Mouse (Mus musculus) adrenal gland, postnatal 4 days (tissue): Measurements from ENCODE around the gene Nelfb. TPM values are rescaled to one million over a fixed set of nuclear protein-coding genes. Genes with fewer than 3 reads are reported as not detected.

Source experiments
- DNase-seq, 2 experiments: peaks; one replicate each; pipeline ENCODE4 v3.0.0; 2021 to 2022; ENCODE audit warnings: low spot score in 2 of 2, mixed read lengths in 2 of 2
- total RNA-seq, 2 experiments: library from RNA; stranded (reverse); gene quantifications; 2 replicates each; pipeline ENCODE4 v1.2.3; 2021

The Nelfb gene
- total RNA-seq, 2 experiments from 2014 or later = 64.8 to 65.8 TPM

- no peak for DNase-seq
Measured at GRCm38 (mm10) chr2:25197946-25198345, 13.3 kb downstream of the Nelfb start.

DNA sequence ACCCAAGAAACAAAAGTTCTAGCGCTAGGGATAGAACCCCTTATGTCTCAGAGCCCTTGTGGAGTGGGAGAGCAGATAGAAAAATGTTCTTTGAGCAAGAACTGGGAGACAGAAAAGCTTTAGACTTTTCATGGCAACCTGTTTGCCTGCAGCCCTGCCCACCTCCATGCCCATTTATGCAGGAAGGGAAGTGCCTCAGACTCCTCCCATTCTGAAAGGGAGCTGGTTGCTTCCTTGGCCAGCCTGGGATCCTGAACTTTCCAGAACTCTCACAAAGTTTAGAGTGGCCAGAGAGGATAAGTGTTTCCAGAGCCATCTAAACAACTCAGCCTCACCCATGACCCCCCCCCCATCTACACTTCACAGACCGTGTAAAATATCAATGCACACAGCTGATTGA lies 14.1 kb downstream of the Nelfb start:
- DNase-seq = no peak

GRCm38 (mm10) chr2:25196172-25196954 lies 14.9 kb downstream of the Nelfb start, which contains the start of gene Tor4a:
Tor4a (minus strand) TSS chr2:25196886.
- DNase-seq = peak; percentile 46 to 76

DNA sequence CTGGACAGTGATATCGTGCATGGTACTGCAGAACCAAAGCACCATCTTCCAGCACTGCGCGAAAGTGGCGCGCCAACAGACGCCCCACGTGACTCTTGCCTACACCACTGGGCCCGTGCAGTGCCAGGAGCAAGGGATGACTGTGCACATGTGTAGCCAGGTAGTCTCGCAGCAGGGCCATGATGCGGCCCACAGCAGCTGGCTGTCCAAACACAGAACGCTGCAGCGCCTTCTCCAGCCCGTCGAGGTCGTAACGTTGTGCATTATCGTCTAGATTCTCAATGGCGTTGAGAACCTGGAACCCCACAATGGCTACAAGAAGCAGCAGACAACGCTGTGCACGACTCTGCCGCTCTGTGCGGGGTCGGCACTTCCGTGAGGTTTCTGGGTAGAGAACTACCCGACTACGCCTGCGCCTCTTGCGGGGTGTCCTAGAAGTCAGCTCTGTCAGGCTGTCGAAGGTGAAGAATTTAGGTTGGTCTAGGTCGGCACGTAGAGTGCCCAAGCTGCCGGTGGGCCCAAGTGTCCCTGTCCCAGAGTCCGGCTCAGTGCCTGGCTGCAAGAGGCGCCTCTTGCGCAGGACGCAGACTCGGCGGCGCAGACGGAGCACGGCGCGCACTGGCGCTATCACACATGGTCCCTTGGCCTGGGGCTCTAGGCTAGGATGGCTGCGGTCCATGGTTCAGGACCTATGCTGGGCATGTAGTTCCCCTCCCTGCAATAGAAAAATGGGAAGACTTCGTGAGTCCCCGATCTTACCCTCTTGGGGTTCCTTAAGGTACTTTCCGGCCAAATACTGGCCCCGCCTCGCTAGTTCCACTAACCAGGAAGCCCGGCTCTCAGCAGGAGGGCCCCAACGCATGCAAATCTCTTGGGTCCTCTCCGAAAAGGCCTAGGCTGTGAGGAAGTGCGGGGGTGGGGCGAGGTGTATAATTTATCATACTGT lies 15.8 kb downstream of the Nelfb start:
- no peak for DNase-seq

GRCm38 (mm10) chr2:25194486-25195171 lies 16.7 kb downstream of the Nelfb start:
- DNase-seq = no peak

DNA sequence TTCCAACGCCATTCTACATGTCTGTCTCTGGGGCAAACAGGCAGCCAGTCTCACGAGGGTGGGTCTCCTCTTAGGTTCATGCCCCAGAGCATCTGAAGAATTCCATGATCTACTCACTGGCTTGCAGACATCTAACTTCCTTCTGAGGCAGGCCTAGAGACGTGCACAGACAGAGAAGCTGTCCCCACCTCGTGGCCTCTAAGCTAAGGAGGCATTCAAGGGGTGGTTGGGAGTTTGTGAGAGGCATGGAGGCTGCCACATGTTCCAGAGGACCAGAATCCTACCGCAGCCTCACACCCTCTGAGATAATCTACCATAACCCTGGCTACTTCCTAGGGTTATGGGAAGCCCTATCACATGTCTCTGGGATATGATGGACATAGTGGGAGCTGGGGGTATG lies 17.3 kb downstream of the Nelfb start:
- no peak for DNase-seq

GRCm38 (mm10) chr2:25193330-25193770 lies 17.9 kb downstream of the Nelfb start:
- peak in 1 of 2 experiments; percentile 58 for DNase-seq

GRCm38 (mm10) chr2:25187841-25188240 lies 23.4 kb downstream of the Nelfb start:
- DNase-seq = no peak

DNA sequence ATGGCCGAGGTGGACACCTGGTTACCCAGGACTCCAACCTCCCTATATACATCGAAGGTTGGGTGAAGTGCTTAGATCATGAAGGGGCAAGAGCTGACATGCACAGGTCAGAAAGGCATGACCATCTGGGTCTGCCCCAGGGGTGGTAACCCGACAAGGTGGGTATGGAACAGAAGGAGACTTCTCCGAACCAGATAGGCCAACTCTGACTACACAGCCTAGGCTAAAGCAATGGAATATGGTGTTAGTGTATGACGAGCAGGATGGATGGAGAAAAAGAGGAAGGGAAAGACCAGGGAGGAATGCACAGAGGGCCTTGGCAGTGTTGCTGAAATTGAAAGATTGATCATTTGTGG lies 24.7 kb downstream of the Nelfb start:
- DNase-seq = no peak

- no peak for DNase-seq
Measured at GRCm38 (mm10) chr2:25185625-25186574, 25.4 kb downstream of the Nelfb start.

GRCm38 (mm10) chr2:25184496-25184895 lies 26.8 kb downstream of the Nelfb start:
- no peak for DNase-seq

DNA sequence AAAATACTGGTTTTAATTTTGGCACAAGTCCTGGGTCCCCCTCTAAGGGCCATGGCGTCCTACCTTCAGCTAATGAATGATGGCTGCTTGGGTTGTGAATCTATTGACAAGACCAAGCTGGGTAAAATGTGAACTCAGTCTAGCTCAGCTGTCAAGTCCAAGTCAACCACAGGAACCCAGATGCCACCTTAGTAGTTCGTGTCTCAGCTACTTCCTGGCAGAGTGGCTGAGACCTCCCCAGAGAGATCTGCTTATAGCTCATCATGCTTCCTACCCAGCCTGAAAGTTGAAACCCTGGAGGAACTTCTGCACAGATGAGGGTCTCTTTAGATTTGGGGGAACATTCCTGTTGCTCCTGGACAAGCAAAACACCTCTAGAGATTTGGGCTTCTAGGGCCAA lies 28.0 kb downstream of the Nelfb start:
- no peak for DNase-seq

DNA sequence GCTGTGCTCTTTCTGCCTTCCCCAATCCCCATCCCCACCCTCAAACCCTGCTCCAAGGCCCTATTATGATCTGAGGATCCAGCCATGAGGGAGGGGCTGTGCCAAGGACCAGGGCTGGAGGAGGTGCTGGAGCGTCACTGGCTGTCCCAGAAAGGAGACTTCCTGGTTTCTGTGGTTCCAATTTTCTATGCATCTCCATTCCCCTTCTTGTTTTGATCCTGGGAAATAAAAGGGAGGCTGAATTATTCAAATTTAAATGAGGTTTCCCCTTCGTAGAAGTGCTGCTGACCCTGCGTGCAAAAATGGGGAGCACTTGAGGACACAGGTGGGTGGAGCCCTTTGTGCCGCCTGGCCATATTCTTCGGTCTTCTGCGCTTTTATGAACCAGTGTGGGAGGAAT lies 28.6 kb downstream of the Nelfb start:
- no peak for DNase-seq

GRCm38 (mm10) chr2:25181891-25182397 lies 29.3 kb downstream of the Nelfb start:
- DNase-seq = no peak

- no peak for DNase-seq
Measured at GRCm38 (mm10) chr2:25180973-25181890, 30.1 kb downstream of the Nelfb start.

GRCm38 (mm10) chr2:25180478-25180903 lies 30.8 kb downstream of the Nelfb start, which contains the start of gene Nrarp:
Nrarp (plus strand) TSS chr2:25180758.
- DNase-seq = peak; percentile 78 to 82

DNA sequence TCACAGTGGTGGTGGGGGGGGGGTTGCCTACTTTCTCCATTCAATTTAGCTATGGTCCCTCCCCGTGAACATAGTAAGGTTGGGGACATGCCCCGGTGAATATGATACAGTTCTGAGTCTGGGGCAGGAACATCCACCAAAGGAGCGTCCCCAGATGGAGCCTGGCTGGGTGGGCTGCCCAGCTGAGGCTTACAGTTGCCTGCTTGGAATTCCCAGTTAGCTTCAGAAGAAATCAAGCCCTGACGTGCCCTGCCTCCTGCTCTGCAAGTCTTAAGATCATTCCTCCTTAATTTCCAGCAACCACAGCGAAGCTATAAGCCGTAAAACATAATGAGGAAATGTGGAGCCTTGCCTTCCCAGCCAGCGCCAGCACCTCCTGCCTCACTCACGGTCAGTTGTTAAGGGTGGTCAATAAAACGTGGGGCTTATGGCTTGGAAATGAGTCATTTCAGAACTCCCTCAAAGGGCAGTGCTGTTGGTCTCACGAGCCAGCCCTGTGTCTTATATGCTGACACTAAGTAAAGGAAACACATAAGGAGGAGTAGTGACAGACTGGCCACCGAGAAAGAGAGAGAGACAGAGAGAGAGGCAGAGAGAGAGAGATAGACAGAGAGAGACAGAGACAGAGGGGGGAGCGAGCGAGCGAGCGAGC lies 31.6 kb downstream of the Nelfb start:
- no peak for DNase-seq

DNA sequence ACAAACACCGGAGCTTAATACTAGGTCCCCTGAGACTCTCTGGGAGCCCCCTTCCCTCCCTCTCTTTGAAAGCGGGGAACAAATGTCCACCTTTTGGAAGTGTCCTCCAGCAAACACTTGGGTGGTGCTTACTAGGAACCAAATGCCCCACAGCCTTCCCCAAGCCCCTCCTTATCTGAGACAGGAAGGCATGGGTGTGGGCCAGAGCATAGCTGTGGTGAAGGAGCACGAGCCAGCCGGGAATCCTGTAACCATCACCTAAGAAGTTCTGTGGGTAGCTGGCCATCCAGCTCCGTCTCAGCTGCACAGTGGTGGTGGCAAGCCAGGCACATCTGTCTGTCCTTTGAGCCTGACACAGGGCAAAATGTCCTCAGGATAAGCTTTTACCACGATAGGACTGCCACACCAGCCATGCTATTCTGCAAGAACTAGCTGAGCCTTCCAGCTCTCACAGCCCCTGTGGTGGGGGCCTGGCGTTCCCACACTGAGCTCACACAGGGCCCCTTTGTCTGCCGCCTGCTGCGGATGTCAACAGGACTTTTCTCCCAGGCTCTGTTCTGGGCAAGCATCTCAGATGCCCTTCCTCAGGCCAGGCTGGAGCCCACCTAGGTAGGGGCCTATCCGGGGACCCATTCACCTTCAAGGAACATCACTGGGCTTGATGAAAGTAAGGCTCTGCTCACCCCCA lies 32.9 kb downstream of the Nelfb start:
- DNase-seq = no peak
